Mouse (Mus musculus) kidney, adult 2 months (tissue): ENCODE measurements around the gene Sox6. TPM values are rescaled to one million over a fixed set of nuclear protein-coding genes. Genes with fewer than 3 reads are reported as not detected.

Experiments used
- DNase-seq: peaks from one replicate; pipeline ENCODE4 v3.0.0; 2021
- H3K27ac ChIP-seq: fragments of 200-500 bp; 2 replicates; pipeline ENCODE4 v1.5.1; 2012; ENCODE audit warnings: low read depth, low read length, control low read depth, inconsistent platforms; ENCODE audit not compliant: insufficient read depth
- H3K27me3 ChIP-seq: fragments of 200-500 bp; replicated peaks from 2 replicates; pipeline ENCODE4 v1.6.1; 2012; ENCODE audit warnings: mild to moderate bottlenecking, moderate library complexity, low read length, inconsistent platforms; ENCODE audit not compliant: control insufficient read depth, insufficient read depth
- H3K36me3 ChIP-seq: fragments of 200-500 bp; 2 replicates; pipeline ENCODE4 v1.6.1; 2012; ENCODE audit warnings: mild to moderate bottlenecking, moderate library complexity, low read length, inconsistent platforms; ENCODE audit not compliant: control insufficient read depth, insufficient read depth
- H3K4me1 ChIP-seq: fragments of 200-500 bp; 2 replicates; pipeline ENCODE4 v1.6.1; 2011; ENCODE audit warnings: low read length; ENCODE audit not compliant: control insufficient read depth, insufficient read depth
- H3K4me3 ChIP-seq: fragments of 200-500 bp; 2 replicates; pipeline ENCODE4 v1.5.1; 2011; ENCODE audit warnings: mild to moderate bottlenecking, low read depth, low read length, control low read depth; ENCODE audit not compliant: insufficient read depth
- CTCF ChIP-seq: fragments of 200-500 bp; conservative IDR thresholded peaks from 2 replicates; pipeline ENCODE4 v1.5.1; 2011; ENCODE audit warnings: low read depth, mild to moderate bottlenecking, control low read depth, low read length, moderate library complexity, mixed read lengths; ENCODE audit not compliant: insufficient read depth, insufficient read length
- POLR2A ChIP-seq: fragments of 200-500 bp; IDR thresholded peaks from one replicate; pipeline ENCODE4 v1.6.1; 2011; ENCODE audit warnings: low read depth, low read length, control low read depth
- WGBS: fragments of 180-500 bp; shearing (Covaris S2); methylation state at CpG from one replicate; pipeline ENCODE4 v1.1.7; 2018; 5-methylcytosine and 5-hydroxymethylcytosine counted together
- polyA plus RNA-seq: library from polyadenylated mRNA; depleted of rRNA; stranded (reverse); fragments of >200 nt; gene quantifications from 2 replicates; pipeline ENCODE4 v1.2.3, GENCODE M21; 2012

Gene Sox6
- polyA plus RNA-seq, 1 experiment, result 37.1 TPM

- 40% methylated on average over 2 of the region's 2 CpGs for WGBS
- H3K27me3 ChIP-seq, result no peaks in the 10 kb centered on the region
- no peaks in the 10 kb centered on the region for H3K4me1 ChIP-seq
- no peak for TF ChIP-seq CTCF
- no peak for TF ChIP-seq POLR2A
- no peak overlapping the region for H3K4me3 ChIP-seq
- H3K27ac ChIP-seq, result no peak overlapping the region
- H3K36me3 ChIP-seq, result no peaks in the 10 kb centered on the region
- no peak for DNase-seq
Measured at GRCm38 (mm10) chr7:115763851-115764250, 274.7 kb downstream of the Sox6 start.

- TF ChIP-seq POLR2A (no peak), CTCF (no peak)
- no peaks in the 10 kb centered on the region for H3K4me1 ChIP-seq
- no peak for DNase-seq
- H3K36me3 ChIP-seq, result no peaks in the 10 kb centered on the region
- H3K4me3 ChIP-seq, result no peak overlapping the region
- WGBS, result 32% methylated on average over 1 of the region's 1 CpGs
- H3K27me3 ChIP-seq, result no peaks in the 10 kb centered on the region
- H3K27ac ChIP-seq, result no peak overlapping the region
Measured at GRCm38 (mm10) chr7:115758172-115758571, 280.4 kb downstream of the Sox6 start.

GRCm38 (mm10) chr7:115755272-115755671 is 283.3 kb downstream of the Sox6 start:
- no peak for DNase-seq
- H3K27ac ChIP-seq, result no peak overlapping the region
- no peaks in the 10 kb centered on the region for H3K36me3 ChIP-seq
- TF ChIP-seq POLR2A, result no peak
- no peak for TF ChIP-seq CTCF
- no peak overlapping the region for H3K4me3 ChIP-seq
- 67% methylated on average over 4 of the region's 4 CpGs for WGBS
- H3K4me1 ChIP-seq, result peaks cover 6% of the 10 kb centered on the region; the same call in 1 of the 2 replicates
- no peaks in the 10 kb centered on the region for H3K27me3 ChIP-seq

DNA sequence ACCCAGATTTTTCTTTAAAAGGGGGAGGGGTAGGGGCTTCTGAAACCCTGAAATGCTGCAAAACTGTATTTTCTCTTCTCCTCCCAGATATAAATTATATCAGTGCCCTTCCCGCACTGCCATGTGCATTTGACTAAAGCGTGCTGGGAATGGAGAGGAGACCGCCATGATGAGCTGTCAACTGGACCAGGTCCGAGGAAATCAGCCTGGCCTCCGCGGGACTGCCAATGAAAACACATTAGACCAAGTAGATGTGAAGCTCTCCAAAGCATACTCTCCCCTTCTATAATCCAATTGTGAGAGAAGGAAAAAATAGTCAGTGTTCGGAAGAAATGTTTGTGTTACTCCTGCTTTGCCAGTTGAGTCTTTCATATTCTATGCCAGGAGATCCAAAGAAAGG is 284.4 kb downstream of the Sox6 start:
- WGBS, result 81% methylated on average over 7 of the region's 7 CpGs
- no peak overlapping the region for H3K27ac ChIP-seq

GRCm38 (mm10) chr7:115752121-115752634 is 286.4 kb downstream of the Sox6 start:
- WGBS, result 47% methylated on average over 5 of the region's 5 CpGs
- Histone ChIP-seq H3K27ac (no peak overlapping the region), H3K4me1 (peaks cover 6% of the 10 kb centered on the region; the same call in 1 of the 2 replicates), H3K36me3 (no peaks in the 10 kb centered on the region), H3K27me3 (no peaks in the 10 kb centered on the region), H3K4me3 (no peak overlapping the region)
- DNase-seq, result no peak
- TF ChIP-seq CTCF, result no peak
- no peak for TF ChIP-seq POLR2A

More for the DNA sequence above, 284.4 kb downstream of the Sox6 start:
- no peak overlapping the region for H3K4me3 ChIP-seq
- H3K4me1 ChIP-seq, result peaks cover 6% of the 10 kb centered on the region; the same call in 1 of the 2 replicates
- H3K36me3 ChIP-seq, result no peaks in the 10 kb centered on the region
- H3K27me3 ChIP-seq, result no peaks in the 10 kb centered on the region
- no peak for TF ChIP-seq POLR2A
- TF ChIP-seq CTCF, result no peak
- DNase-seq, result no peak

- WGBS, result 42% methylated on average over 3 of the region's 3 CpGs
- no peak overlapping the region for H3K4me3 ChIP-seq
- TF ChIP-seq POLR2A (no peak), CTCF (no peak)
- no peak overlapping the region for H3K27ac ChIP-seq
- H3K4me1 ChIP-seq, result peaks cover 6% of the 10 kb centered on the region; the same call in 1 of the 2 replicates
- H3K36me3 ChIP-seq, result no peaks in the 10 kb centered on the region
- H3K27me3 ChIP-seq, result no peaks in the 10 kb centered on the region
- DNase-seq, result no peak
Measured at GRCm38 (mm10) chr7:115751083-115751482, 287.5 kb downstream of the Sox6 start.

DNA sequence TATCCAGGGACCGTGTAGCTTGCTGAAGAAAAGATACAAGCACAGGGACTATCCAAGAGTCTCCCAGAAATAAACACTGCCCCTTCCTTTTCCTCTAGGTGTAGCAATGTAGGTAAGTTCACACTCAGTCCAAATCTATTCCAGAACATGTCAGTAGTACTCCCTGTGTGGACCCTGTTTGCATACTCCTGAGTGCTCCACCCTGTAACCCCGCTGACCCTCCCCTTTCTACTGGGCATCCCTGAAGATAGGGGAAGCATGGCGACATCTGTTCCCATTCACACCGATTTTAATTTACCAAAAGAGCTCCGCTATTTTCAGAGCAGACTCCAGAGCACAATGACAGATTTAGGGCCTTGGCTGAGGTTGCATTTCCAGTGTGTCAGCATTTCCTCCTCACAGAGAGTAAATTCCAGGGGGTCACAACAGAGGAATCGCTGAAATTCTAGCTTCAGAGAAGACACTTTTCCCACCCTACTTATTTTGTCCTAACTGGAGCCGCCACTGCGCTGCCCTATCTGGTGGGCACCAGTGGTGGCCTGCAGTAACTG is 288.2 kb downstream of the Sox6 start:
- no peak for DNase-seq
- WGBS, result 30% methylated on average over 8 of the region's 8 CpGs
- TF ChIP-seq POLR2A (no peak), CTCF (no peak)
- Histone ChIP-seq H3K27ac (no peak overlapping the region), H3K4me3 (no peak overlapping the region), H3K27me3 (no peaks in the 10 kb centered on the region), H3K4me1 (peaks cover 6% of the 10 kb centered on the region; the same call in 1 of the 2 replicates), H3K36me3 (no peaks in the 10 kb centered on the region)
